Mouse (Mus musculus): Measurements from ENCODE around the gene Gm7347. TPM values are rescaled to one million over a fixed set of nuclear protein-coding genes. Genes with fewer than 3 reads are reported as not detected.
"Not testable (repeated sequence)": the region's sequence is repeated elsewhere in the genome, so short reads cannot be mapped to it uniquely, and the experiment has no call there.

Gene Gm7347
- not detected in 2 replicates for polyA plus RNA-seq (2014; fragmentation: Nextera tagmentation; extraction: Ambion mirVana)

- not testable (repeated sequence) for H3K27me3 ChIP-seq (ENCODE audit: control insufficient read depth, insufficient read depth, low read length); DNase-seq (ENCODE audit: low spot score, missing footprints); H3K36me3 ChIP-seq (ENCODE audit: control insufficient read depth, insufficient read depth, low read length); H3K9me3 ChIP-seq (ENCODE audit: control insufficient read depth, low read length); H3K4me1 ChIP-seq (ENCODE audit: control insufficient read depth, insufficient read depth, low read length); ATAC-seq (ENCODE audit: low FRiP score); H3K4me2 ChIP-seq; H3K4me3 ChIP-seq (ENCODE audit: low read depth, low read length); H3K9ac ChIP-seq (ENCODE audit: low read length); H3K27ac ChIP-seq (ENCODE audit: low read depth, low read length)
- WGBS = no CpG with 5 or more reads among the region's 2 CpGs
These were observed at the start of gene Gm7347 for GRCm38 (mm10) chr5:26058481-26058880. Gene Gm7347 (minus strand): TSS chr5:26058581.

GRCm38 (mm10) chr5:26105262-26105661, 46.9 kb upstream of the Gm7347 start, which contains the start of gene 5031410I06Rik:
Gene 5031410I06Rik (minus strand): TSS chr5:26105362.
- not testable (repeated sequence) for H3K4me3 ChIP-seq (ENCODE audit: low read depth, low read length); H3K9ac ChIP-seq (ENCODE audit: low read length); H3K4me1 ChIP-seq (ENCODE audit: control insufficient read depth, insufficient read depth, low read length); H3K4me2 ChIP-seq; H3K27me3 ChIP-seq (ENCODE audit: control insufficient read depth, insufficient read depth, low read length); H3K27ac ChIP-seq (ENCODE audit: low read depth, low read length); DNase-seq (ENCODE audit: low spot score, missing footprints); H3K9me3 ChIP-seq (ENCODE audit: control insufficient read depth, low read length); ATAC-seq (ENCODE audit: low FRiP score); H3K36me3 ChIP-seq (ENCODE audit: control insufficient read depth, insufficient read depth, low read length)
- WGBS = no CpG with 5 or more reads among the region's 3 CpGs

GRCm38 (mm10) chr5:26089191-26089590, 30.8 kb upstream of the Gm7347 start, which contains the start of gene Gm10471:
Gene Gm10471 (minus strand): TSS chr5:26089291.
- not testable (repeated sequence) for H3K27ac ChIP-seq (ENCODE audit: low read depth, low read length); H3K4me1 ChIP-seq (ENCODE audit: control insufficient read depth, insufficient read depth, low read length); H3K9ac ChIP-seq (ENCODE audit: low read length); H3K4me2 ChIP-seq; ATAC-seq (ENCODE audit: low FRiP score); DNase-seq (ENCODE audit: low spot score, missing footprints); H3K36me3 ChIP-seq (ENCODE audit: control insufficient read depth, insufficient read depth, low read length); H3K4me3 ChIP-seq (ENCODE audit: low read depth, low read length); H3K27me3 ChIP-seq (ENCODE audit: control insufficient read depth, insufficient read depth, low read length); H3K9me3 ChIP-seq (ENCODE audit: control insufficient read depth, low read length)
- 71% methylated on average over 1 of the region's 1 CpGs for WGBS

GRCm38 (mm10) chr5:26079023-26079422, 20.6 kb upstream of the Gm7347 start:
- not testable (repeated sequence) for H3K4me2 ChIP-seq; H3K9me3 ChIP-seq (ENCODE audit: control insufficient read depth, low read length); H3K4me1 ChIP-seq (ENCODE audit: control insufficient read depth, insufficient read depth, low read length); H3K27me3 ChIP-seq (ENCODE audit: control insufficient read depth, insufficient read depth, low read length); ATAC-seq (ENCODE audit: low FRiP score); H3K36me3 ChIP-seq (ENCODE audit: control insufficient read depth, insufficient read depth, low read length); H3K27ac ChIP-seq (ENCODE audit: low read depth, low read length); H3K9ac ChIP-seq (ENCODE audit: low read length); H3K4me3 ChIP-seq (ENCODE audit: low read depth, low read length)
- DNase-seq (ENCODE audit: low spot score, missing footprints) = peak; percentile 81

GRCm38 (mm10) chr5:26070716-26071115, 12.3 kb upstream of the Gm7347 start:
- Histone ChIP-seq H3K4me1 (ENCODE audit: control insufficient read depth, insufficient read depth, low read length) (no peaks in the 10 kb centered on the region), H3K27ac (ENCODE audit: low read depth, low read length) (no peak overlapping the region), H3K9me3 (ENCODE audit: control insufficient read depth, low read length) (no peaks in the 10 kb centered on the region), H3K9ac (ENCODE audit: low read length) (no peak overlapping the region), H3K4me2 (no peak overlapping the region), H3K36me3 (ENCODE audit: control insufficient read depth, insufficient read depth, low read length) (no peaks in the 10 kb centered on the region), H3K27me3 (ENCODE audit: control insufficient read depth, insufficient read depth, low read length) (no peaks in the 10 kb centered on the region), H3K4me3 (ENCODE audit: low read depth, low read length) (no peak overlapping the region)
- ATAC-seq (ENCODE audit: low FRiP score) (no peak), DNase-seq (ENCODE audit: low spot score, missing footprints) (no peak)
- 86% methylated on average over 24 of the region's 24 CpGs for WGBS

- H3K36me3 ChIP-seq (ENCODE audit: control insufficient read depth, insufficient read depth, low read length); H3K27me3 ChIP-seq (ENCODE audit: control insufficient read depth, insufficient read depth, low read length); H3K4me2 ChIP-seq; H3K4me1 ChIP-seq (ENCODE audit: control insufficient read depth, insufficient read depth, low read length); H3K4me3 ChIP-seq (ENCODE audit: low read depth, low read length); DNase-seq (ENCODE audit: low spot score, missing footprints); H3K9me3 ChIP-seq (ENCODE audit: control insufficient read depth, low read length); H3K27ac ChIP-seq (ENCODE audit: low read depth, low read length); H3K9ac ChIP-seq (ENCODE audit: low read length); ATAC-seq (ENCODE audit: low FRiP score): not testable (repeated sequence)
- WGBS = 81% methylated on average over 2 of the region's 2 CpGs
These were observed 18.9 kb downstream of the Gm7347 start, which contains the start of gene Speer4a for GRCm38 (mm10) chr5:26039458-26039857. Gene Speer4a (minus strand): TSS chr5:26039558.

- WGBS = no CpG with 5 or more reads among the region's 3 CpGs
- not testable (repeated sequence) for H3K27me3 ChIP-seq (ENCODE audit: control insufficient read depth, insufficient read depth, low read length); DNase-seq (ENCODE audit: low spot score, missing footprints); H3K9me3 ChIP-seq (ENCODE audit: control insufficient read depth, low read length); H3K4me1 ChIP-seq (ENCODE audit: control insufficient read depth, insufficient read depth, low read length); H3K4me3 ChIP-seq (ENCODE audit: low read depth, low read length); ATAC-seq (ENCODE audit: low FRiP score); H3K4me2 ChIP-seq; H3K27ac ChIP-seq (ENCODE audit: low read depth, low read length); H3K36me3 ChIP-seq (ENCODE audit: control insufficient read depth, insufficient read depth, low read length); H3K9ac ChIP-seq (ENCODE audit: low read length)
These were observed 35.6 kb downstream of the Gm7347 start, which contains the start of gene Gm5862 for GRCm38 (mm10) chr5:26022816-26023215. Gene Gm5862 (minus strand): TSS chr5:26022916.

- not testable (repeated sequence) for ATAC-seq (ENCODE audit: low FRiP score); H3K4me3 ChIP-seq (ENCODE audit: low read depth, low read length); H3K36me3 ChIP-seq (ENCODE audit: control insufficient read depth, insufficient read depth, low read length)
These were observed 50.7 kb downstream of the Gm7347 start for GRCm38 (mm10) chr5:26007697-26008096.

GRCm38 (mm10) chr5:26006937-26007695, 51.3 kb downstream of the Gm7347 start:
- H3K4me3 ChIP-seq (ENCODE audit: low read depth, low read length) = peak overlapping the region; percentile 26
- 17% methylated on average over 42 of the region's 45 CpGs for WGBS
- not testable (repeated sequence) for H3K27me3 ChIP-seq (ENCODE audit: control insufficient read depth, insufficient read depth, low read length); H3K27ac ChIP-seq (ENCODE audit: low read depth, low read length); H3K9me3 ChIP-seq (ENCODE audit: control insufficient read depth, low read length); H3K36me3 ChIP-seq (ENCODE audit: control insufficient read depth, insufficient read depth, low read length); H3K4me1 ChIP-seq (ENCODE audit: control insufficient read depth, insufficient read depth, low read length)
- peak overlapping the region; percentile 29 for H3K9ac ChIP-seq (ENCODE audit: low read length)
- peak; percentile 95 for DNase-seq (ENCODE audit: low spot score, missing footprints)
- peak overlapping the region; percentile 54 for H3K4me2 ChIP-seq
- ATAC-seq (ENCODE audit: low FRiP score) = peak; percentile 90

More at GRCm38 (mm10) chr5:26007697-26008096, 50.7 kb downstream of the Gm7347 start:
- not testable (repeated sequence) for DNase-seq (ENCODE audit: low spot score, missing footprints); H3K4me1 ChIP-seq (ENCODE audit: control insufficient read depth, insufficient read depth, low read length); H3K9me3 ChIP-seq (ENCODE audit: control insufficient read depth, low read length); H3K27me3 ChIP-seq (ENCODE audit: control insufficient read depth, insufficient read depth, low read length); H3K4me2 ChIP-seq; H3K9ac ChIP-seq (ENCODE audit: low read length); H3K27ac ChIP-seq (ENCODE audit: low read depth, low read length)
- 69% methylated on average over 6 of the region's 7 CpGs for WGBS

All from midbrain, embryonic 11.5 days (tissue).